Mouse (Mus musculus) brain, embryonic 14.5 days (tissue): ENCODE results near the gene Camsap1.

Source experiments
- CTCF ChIP-seq: fragments of 200-500 bp; IDR thresholded peaks from 2 replicates; pipeline ENCODE4 v1.5.1; 2012; ENCODE audit warnings: inconsistent platforms, mild to moderate bottlenecking, moderate library complexity, borderline replicate concordance; ENCODE audit not compliant: insufficient read depth, insufficient read length; ENCODE audit errors: extremely low read depth
- POLR2A ChIP-seq: fragments of 200-500 bp; IDR thresholded peaks from 2 replicates; pipeline ENCODE4 v1.6.1; 2012; ENCODE audit warnings: mild to moderate bottlenecking, inconsistent platforms, borderline replicate concordance; ENCODE audit not compliant: poor library complexity, insufficient read depth, insufficient read length, severe bottlenecking; ENCODE audit errors: extremely low read depth

GRCm38 (mm10) chr2:25994791-25995190 lies 11.7 kb upstream of the Camsap1 start:
- TF ChIP-seq POLR2A = no peak
- no peak for TF ChIP-seq CTCF
